Mouse (Mus musculus) layer of hippocampus, postnatal 10 days (tissue): ENCODE results near the gene Fnbp1l. TPM values are rescaled to one million over a fixed set of nuclear protein-coding genes. Genes with fewer than 3 reads are reported as not detected.

Source experiments
- DNase-seq, 2 experiments: peaks; one replicate each; pipeline ENCODE4 v3.0.0; 2021; ENCODE audit warnings: low spot score in 2 of 2
- long read RNA-seq: library from polyadenylated mRNA; stranded (forward); transcript quantifications from one replicate; pipeline ENCODE4 v2.0.0, GENCODE M21; 2023
- total RNA-seq, 2 experiments: library from RNA; stranded (reverse); gene quantifications; 2 replicates each; pipeline ENCODE4 v1.2.3; 2021

The Fnbp1l gene
- total RNA-seq: 100 to 1,000 TPM; 133 to 139 TPM
- long read RNA-seq, full-length matches to known transcripts: 1 of 23 reads
- long read RNA-seq, partial matches to known transcripts: 4 of 23 reads
- long read RNA-seq, other reads (novel, unspliced or antisense): 18 of 23 reads

DNA sequence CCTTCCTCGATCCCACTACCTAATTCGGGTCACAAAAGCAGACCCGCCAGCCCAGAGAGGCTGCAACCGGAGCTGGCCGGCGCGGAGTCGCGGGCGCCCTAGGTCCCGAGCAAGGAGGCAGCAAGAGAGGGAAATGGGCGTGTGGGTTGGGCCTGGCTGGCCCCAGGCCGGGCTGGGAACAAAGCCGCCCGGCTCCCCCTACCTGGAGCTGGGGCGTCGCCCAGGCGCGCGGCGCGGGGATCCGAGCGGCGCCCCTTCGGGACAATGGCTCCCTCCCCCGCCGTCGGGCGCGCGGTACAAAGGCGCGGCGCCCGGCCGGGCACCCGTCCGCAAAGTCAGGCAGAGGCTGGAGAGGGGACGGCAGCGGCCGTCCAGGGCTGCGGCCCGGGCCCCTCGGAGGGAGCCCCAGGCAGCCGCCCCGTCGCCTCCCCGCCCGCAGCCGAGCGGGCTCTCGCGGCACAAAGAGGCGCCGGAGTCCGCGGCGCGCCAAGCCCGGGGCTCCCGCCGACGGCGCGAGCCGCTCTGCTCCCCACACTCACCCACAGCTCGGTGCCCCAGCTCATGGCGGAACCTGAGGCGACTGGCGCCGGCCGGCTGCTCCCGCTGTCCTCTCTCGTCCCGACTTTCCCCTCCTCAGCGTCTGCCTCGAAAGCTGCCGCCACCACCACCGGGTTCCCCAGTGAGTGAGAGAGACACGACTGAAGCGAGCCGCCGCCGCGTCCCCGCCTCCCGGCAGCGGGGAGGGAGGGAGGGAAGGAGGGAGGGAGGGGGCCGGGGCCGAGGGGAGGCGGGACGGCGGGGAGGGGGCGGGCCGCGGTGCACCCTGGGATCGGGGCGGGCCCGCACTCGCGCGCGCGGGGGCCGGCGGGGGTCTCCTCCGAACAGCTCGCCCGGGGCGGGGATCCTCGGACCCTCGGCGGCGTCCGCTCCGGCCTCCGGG, at the start of gene Fnbp1l:
TSS of gene Fnbp1l (minus strand) at position 725 of the 940 bp plus-strand sequence.
- DNase-seq: peak; percentile 80 to 85

DNA sequence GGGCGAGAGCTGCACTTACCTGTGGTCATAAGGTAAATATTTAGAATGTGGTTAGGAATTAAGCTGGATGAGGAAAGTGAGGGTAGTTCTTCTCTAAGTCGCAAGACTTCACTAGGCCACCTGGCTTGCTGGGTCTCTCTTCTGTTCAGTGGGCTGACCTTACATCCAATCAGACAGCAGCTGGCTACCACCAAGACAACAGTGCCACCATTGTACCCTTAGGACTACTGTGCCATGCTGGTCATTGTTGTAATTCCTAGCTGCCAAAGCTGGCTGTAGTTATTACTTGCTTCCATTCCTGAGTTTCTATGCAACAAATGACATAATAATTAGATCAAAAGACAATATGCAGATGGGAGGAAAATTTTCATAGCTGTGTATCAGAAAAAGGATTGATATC, 41.3 kb upstream of the Fnbp1l start:
- DNase-seq: no peak

DNA sequence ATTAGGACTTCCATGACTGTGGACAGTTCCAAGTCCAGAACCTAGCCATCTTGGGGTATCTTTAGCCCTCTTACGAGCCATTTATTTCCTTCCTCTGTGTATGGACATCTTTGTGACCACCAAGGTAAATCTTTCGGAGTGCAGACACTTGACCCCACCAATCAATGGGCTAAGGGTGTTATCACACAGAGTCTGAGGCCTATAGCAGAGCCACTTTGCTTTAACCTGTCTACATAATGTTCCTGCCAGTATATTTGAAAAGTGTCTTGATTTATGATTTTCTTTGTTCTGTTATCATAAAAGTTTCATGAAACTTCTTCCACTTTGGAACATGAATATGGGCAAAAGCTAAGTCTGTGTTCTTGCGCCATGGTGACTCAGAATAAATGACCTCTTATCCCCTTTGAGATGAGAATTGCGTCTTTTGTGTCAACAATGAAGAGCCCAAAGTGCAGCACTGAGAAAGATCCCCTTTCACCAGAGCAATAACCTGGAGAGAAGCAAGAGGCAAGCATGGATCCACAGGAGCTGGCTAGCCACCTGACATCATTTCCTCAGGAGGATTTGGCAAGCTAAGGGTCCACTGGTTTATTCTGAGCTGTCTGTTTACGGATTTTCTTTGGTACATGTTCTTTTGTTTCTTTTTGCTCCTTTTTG, 39.9 kb upstream of the Fnbp1l start:
- DNase-seq: no peak

- no peak for DNase-seq
Measured at GRCm38 (mm10) chr3:122647195-122647837, 27.8 kb upstream of the Fnbp1l start.

DNA sequence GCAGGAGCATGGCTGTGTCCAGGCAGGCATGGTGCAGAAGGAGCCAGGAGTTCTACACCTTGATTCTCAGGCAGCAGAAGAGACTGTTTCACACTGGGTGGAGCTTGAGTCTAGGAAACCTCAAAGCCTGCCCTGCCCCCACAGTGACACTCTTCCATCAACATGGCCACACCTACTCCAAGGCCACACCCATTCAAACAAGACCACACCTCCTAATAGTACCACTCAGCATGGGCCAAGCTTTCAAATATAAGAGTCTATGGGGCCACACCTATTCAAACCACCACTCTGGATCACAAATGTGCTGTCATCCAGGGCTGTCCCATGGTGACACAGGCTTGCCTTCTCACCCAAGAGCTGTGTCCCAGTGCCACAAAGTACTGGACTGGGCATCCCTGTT, 20.8 kb upstream of the Fnbp1l start:
- DNase-seq: no peak

- DNase-seq: no peak
Measured at GRCm38 (mm10) chr3:122639197-122639475, 19.6 kb upstream of the Fnbp1l start.

DNA sequence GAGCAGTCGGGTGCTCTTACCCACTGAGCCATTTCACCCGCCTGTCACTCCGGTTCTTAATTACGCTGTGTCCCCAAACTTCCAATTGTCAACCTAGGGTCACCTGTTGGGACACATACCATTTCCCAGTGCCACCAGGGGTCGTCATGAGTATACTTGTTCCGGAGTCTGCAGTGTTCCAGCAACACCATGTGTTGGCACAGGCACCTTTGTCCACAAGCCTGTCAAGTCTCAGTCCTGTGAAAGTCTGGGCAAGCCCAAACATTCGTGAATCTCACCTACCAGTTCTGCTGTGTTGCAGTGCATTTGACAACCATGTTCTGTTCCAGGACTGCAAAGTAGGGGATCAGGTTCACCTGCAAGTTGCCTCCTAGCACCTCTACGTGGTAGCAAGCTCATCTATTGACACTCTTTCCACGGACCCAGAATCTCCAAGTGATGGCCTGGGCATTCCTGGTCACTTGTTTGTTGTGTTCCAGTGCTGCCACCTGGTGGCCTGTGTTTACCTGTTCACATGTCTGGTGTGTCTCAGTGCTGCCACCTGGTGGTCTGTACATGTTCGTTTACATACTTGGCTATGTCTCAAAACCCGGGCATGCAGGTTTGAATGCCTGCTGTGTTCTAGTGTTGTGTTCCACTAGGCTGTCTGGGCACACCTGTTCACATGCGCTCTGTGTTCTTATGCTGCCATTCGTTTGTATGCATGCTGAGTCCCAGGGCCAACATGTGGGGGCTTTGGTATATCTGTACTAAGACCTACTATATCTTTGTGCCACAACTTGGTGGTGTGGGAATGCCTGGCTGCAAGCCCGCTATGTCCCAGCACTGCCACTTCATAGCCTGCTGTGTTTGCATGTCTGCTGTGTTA, 19.0 kb upstream of the Fnbp1l start:
- DNase-seq: peak; percentile 92 to 95

DNA sequence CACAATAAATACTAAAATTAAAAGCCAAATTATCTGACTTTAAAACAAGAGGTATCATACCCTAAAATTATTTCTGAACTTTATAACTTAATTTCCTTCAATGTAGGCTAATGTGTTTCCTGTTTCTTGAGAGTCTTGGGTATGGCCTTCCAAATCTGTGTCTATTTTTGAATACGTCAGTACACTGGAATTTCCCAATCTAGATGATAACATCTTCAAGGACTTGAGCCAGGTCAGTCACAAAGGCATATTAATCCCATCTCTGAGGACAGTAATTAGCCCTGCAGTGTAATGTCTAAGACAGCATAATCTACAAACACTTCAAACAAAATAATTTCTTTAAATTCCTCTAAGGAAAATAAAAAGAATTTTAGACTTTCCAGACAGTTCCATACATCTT, 17.8 kb upstream of the Fnbp1l start:
- DNase-seq: no peak

DNA sequence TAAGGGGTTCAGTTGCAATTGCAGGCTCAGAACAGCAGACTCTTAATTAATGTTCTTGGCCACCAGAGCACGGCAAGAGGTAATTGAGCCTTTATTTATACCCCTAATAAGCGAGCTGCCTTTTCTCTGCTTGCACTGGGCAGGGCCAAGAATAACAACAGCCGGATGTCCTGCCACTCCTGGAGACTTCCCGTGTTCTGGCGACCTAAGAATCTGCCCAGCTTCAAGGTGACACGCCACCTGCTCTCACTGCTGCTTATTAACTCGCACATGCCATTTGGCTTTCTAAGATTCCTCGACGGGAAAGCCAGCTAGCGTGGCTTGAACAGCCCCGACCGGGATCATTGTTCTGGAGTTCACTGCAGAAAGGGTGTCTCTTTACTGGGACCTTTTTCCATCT, 15.7 kb upstream of the Fnbp1l start:
- DNase-seq: no peak

- no peak for DNase-seq
Measured at GRCm38 (mm10) chr3:122629580-122629979, 10.1 kb upstream of the Fnbp1l start.

- no peak for DNase-seq
Measured at GRCm38 (mm10) chr3:122628956-122629355, 9.4 kb upstream of the Fnbp1l start.

GRCm38 (mm10) chr3:122628546-122628945, 9.0 kb upstream of the Fnbp1l start:
- no peak for DNase-seq

DNA sequence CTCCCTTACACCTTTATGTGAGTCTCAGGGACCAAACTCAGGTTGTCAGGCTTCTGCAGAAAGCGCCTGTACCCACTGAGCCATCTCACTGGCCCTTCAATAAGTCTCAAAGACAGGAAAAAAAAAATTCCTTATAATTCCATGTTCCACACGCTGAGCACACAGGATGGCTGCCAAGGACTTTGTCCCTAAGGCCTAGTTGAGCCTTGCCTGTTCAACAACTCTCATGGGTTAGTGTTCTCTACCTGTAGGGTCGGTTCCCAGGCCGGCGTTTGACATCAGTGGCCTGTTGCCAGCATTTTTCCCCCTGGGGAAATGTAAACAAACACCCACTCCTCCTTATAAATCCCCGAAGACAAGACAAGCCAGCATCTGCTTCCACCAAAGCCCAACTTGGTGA, 8.3 kb upstream of the Fnbp1l start:
- DNase-seq: no peak

- DNase-seq: no peak
Measured at GRCm38 (mm10) chr3:122624591-122624990, 5.1 kb upstream of the Fnbp1l start.

DNA sequence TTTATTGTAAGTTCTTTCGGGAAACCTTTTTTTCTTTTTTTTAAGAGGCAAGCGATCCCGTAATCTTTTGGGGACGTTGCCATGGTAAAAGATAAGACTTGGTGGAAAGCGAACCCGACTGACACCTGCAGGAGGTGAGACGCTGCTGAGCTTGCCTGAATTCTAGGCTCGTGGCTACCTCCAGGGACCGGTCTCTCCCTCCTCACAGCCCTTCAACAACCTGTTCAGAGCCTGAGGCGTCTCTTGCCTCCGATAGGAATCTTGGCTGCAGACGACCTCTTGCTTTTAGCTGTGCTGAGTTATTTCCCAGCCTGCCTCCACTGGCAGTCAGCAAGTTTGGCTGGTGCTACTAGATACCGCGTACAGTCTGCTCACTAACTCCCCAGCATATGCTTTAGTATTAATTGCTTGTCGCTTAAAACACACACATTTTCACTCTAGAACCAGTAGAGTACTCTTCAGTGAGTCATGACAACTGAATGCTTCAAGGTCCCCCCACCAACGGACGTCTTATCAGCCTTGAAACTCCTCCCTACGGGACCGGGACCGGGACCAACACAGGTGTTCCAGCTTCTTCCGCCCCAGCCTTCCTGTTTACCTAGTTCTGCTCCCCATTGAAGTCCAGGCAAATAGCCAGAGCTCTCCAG, 893 bp upstream of the Fnbp1l start:
- peak; percentile 39 to 51 for DNase-seq

DNA sequence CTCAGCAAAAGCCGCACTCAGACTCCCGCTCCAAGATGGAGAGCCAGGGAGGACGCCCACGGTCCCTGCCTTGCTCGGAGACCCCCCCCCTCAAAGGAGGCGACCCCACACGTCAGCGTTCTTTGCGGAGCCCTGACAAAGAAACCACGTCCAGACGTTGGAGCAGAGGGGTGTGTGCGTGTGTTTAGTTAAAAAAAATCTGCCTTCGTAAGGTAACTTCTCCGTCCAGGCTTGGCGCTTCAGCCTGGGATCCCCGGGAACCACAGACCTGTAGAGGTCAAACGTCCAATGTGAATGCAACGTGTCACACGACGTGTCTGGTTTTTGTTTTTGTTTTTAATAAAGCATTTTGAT, 393 bp upstream of the Fnbp1l start:
- no peak for DNase-seq

DNA sequence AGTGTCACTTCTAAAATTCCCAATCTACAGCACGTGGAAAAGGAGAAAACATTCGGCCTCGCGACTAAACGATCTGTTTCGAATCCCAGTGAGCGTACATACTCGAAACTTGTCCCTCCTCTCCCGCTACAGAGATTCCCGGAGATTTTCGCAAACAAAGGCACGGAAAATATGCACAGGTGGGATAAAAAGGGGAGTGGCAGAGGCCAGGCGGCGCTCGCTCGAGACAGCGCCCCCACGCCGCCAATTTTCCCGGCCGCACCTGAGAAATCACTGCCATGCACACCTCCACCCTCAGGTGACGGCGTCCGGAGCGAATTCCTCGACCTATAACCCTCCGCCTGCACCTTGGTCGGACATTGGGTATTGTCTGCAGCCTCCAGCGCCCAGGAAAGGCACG, 1.1 kb downstream of the Fnbp1l start:
- peak in 1 of 2 experiments; percentile 48 for DNase-seq

DNA sequence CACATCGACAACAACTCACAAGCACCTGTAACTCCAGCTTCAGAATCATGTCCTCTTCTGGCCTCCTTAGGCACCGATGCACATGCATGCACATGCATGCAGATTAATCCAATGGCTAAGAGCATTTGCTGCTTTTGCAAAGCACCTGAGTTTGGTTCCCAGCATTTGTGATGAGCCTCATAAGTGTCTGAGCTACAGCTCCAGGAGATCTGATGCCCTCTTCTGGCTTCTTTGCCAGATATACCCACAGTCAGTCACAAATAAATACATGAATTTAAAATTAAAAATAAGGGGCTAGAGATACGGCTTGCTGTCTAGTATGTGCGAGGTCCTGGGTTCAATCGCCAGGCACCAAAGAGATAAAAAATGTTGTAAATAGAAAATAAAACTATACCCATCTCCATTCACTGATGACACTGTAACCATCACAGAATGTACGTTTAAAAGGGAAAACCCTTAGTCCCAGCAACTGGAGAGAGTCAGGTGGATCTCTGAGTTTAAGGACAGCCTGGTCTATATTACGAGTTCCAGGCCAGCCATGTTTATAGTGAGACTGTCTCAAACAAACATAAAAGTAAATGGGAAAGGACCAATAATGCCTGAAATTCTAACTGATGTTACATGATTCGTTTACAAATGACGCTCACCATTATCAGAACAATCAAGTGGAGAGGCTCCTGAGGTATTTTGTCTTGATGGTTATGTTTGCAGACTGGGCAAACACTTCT, 1.7 kb downstream of the Fnbp1l start:
- DNase-seq: no peak

DNA sequence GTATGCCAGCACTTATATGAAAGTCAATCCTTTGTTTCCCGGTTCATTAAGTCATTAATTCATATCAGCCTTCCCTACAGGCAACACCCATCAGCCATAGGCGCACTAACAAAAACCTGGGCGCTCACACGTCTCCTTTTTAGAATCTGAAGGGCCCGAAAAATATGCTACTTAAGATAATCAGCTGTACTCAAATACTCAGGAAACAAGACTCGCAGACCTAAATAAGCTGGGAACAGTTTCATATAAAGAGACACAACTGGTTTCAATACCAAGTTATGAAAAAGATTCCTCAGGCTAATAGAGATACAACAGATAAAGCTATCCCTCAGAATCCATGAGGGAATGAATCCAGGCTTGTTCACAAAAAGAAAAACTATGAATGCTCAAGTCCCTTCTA, 7.0 kb downstream of the Fnbp1l start:
- DNase-seq: no peak

DNA sequence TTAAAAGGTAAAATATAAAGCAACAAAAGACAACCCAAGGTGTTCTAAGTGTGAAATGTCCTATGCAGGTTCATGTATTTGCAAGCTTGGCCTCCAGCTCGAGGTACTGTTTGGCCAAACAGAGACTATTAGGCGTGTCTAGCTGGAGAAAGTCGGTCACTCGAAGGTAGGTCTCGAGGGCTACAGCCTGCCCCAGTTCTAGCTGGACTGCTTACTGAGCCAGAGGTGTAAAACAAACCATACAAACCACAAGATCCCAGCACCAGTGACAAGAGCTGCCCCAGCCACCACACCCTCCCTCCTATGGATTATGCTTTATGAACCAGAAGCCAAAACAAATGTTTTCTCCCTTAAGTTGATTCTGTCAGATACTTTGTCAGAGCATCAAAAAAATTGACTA, 7.8 kb downstream of the Fnbp1l start:
- DNase-seq: no peak
